Mouse (Mus musculus) heart, postnatal 0 days (tissue): ENCODE results near the gene Gabpb1. TPM values are rescaled to one million over a fixed set of nuclear protein-coding genes. Genes with fewer than 3 reads are reported as not detected.
A peak's percentile ranks its signal among the peaks of the same experiment; 100 is the strongest.

Source experiments
- ATAC-seq: fragments of 200-750 bp; cut with Nextera tagmentation; 2 replicates; pipeline ENCODE4 v1.8.0; 2017; ENCODE audit warnings: low read depth, moderate number of reproducible peaks, moderate library complexity; ENCODE audit not compliant: insufficient read depth
- DNase-seq: peaks from one replicate; pipeline ENCODE4 v3.0.0-alpha.2; 2016; ENCODE audit warnings: low spot score
- H3K27ac ChIP-seq: fragments of 300-500 bp; sonication (generic); 2 replicates; pipeline ENCODE4 v1.5.1; 2014; ENCODE audit warnings: low read depth, mild to moderate bottlenecking
- H3K27me3 ChIP-seq: fragments of 300-500 bp; sonication (generic); 2 replicates; pipeline ENCODE4 v1.6.1; 2014; ENCODE audit warnings: low read length, mixed read lengths; ENCODE audit not compliant: control insufficient read depth, insufficient read depth
- H3K36me3 ChIP-seq: fragments of 300-500 bp; sonication (generic); replicated peaks from 2 replicates; pipeline ENCODE4 v1.6.1; 2014; ENCODE audit warnings: low read length, mixed read lengths; ENCODE audit not compliant: control insufficient read depth, insufficient read depth
- H3K4me1 ChIP-seq: fragments of 300-500 bp; sonication (generic); 2 replicates; pipeline ENCODE4 v1.6.1; 2014; ENCODE audit warnings: antibody characterized with exemption; ENCODE audit not compliant: control insufficient read depth, insufficient read depth
- H3K4me2 ChIP-seq: fragments of 300-500 bp; sonication (generic); 2 replicates; pipeline ENCODE4 v1.6.1; 2014; ENCODE audit warnings: low read depth, mild to moderate bottlenecking, low read length, moderate library complexity
- H3K4me3 ChIP-seq: fragments of 300-500 bp; sonication (generic); 2 replicates; pipeline ENCODE4 v1.5.1; 2014; ENCODE audit warnings: low read depth, low read length
- H3K9ac ChIP-seq: fragments of 300-500 bp; sonication (generic); replicated peaks from 2 replicates; pipeline ENCODE4 v1.6.1; 2014; ENCODE audit warnings: low read depth, low read length, mixed read lengths
- H3K9me3 ChIP-seq: fragments of 300-500 bp; sonication (generic); replicated peaks from 2 replicates; pipeline ENCODE4 v1.6.1; 2016; ENCODE audit warnings: low read length; ENCODE audit not compliant: control insufficient read depth
- CTCF ChIP-seq: IDR thresholded peaks from 2 replicates; pipeline ENCODE4 v1.5.1; 2016; ENCODE audit warnings: antibody characterized with exemption, control low read depth, low read depth
- EP300 ChIP-seq: IDR thresholded peaks from 2 replicates; pipeline ENCODE4 v1.6.1; 2016; ENCODE audit warnings: antibody characterized with exemption, low read depth
- WGBS: fragments of 180-500 bp; shearing (Covaris S2); extraction: QIAGEN DNeasy Blood & Tissue Kit; methylation state at CpG from one replicate; pipeline ENCODE4 v1.1.7; 2014; 5-methylcytosine and 5-hydroxymethylcytosine counted together
- polyA plus RNA-seq: library from polyadenylated mRNA; unstranded; fragments of >200 nt; fragmentation: Nextera tagmentation; extraction: Ambion mirVana; gene quantifications from 2 replicates; pipeline ENCODE4 v1.2.1, GENCODE M21; 2015
- total RNA-seq: library from RNA; depleted of rRNA; stranded (reverse); fragments of >200 nt; gene quantifications from 2 replicates; pipeline ENCODE4 v1.2.3, GENCODE M21; 2014; ENCODE audit warnings: low replicate concordance

Gene Gabpb1
- total and polyA plus RNA-seq, 2 experiments from 2014 or later, result 5.0 to 18.0 TPM

GRCm38 (mm10) chr2:126640298-126640697 lies 35.8 kb downstream of the Gabpb1 start:
- Histone ChIP-seq H3K9me3 (no peaks in the 10 kb centered on the region; the same call in 1 of the 2 replicates), H3K36me3 (peaks cover 61% of the 10 kb centered on the region), H3K4me1 (no peaks in the 10 kb centered on the region), H3K27me3 (no peaks in the 10 kb centered on the region), H3K9ac (no peak overlapping the region), H3K4me2 (no peak overlapping the region), H3K27ac (no peak overlapping the region), H3K4me3 (no peak overlapping the region)
- DNase-seq (no peak), ATAC-seq (no peak)
- TF ChIP-seq CTCF (no peak), EP300 (no peak)
- 92% methylated on average over 2 of the region's 2 CpGs for WGBS

GRCm38 (mm10) chr2:126635939-126636823 lies 40.0 kb downstream of the Gabpb1 start:
- no peaks in the 10 kb centered on the region; the same call in 1 of the 2 replicates for H3K9me3 ChIP-seq
- peak; percentile 18 for DNase-seq
- H3K4me2 ChIP-seq, result no peak overlapping the region
- no peaks in the 10 kb centered on the region for H3K4me1 ChIP-seq
- peak overlapping the region; percentile 47; the same call in 1 of the 2 replicates for H3K27ac ChIP-seq
- 57% methylated on average over 12 of the region's 12 CpGs for WGBS
- no peak for TF ChIP-seq CTCF
- TF ChIP-seq EP300, result no peak
- no peak overlapping the region for H3K4me3 ChIP-seq
- no peak for ATAC-seq
- peaks cover 47% of the 10 kb centered on the region for H3K36me3 ChIP-seq
- no peak overlapping the region for H3K9ac ChIP-seq
- H3K27me3 ChIP-seq, result no peaks in the 10 kb centered on the region

GRCm38 (mm10) chr2:126633165-126633564 lies 43.0 kb downstream of the Gabpb1 start:
- Histone ChIP-seq H3K27ac (no peak overlapping the region), H3K36me3 (peaks cover 41% of the 10 kb centered on the region), H3K4me3 (no peak overlapping the region), H3K4me1 (no peaks in the 10 kb centered on the region), H3K9me3 (no peaks in the 10 kb centered on the region), H3K9ac (no peak overlapping the region), H3K4me2 (no peak overlapping the region), H3K27me3 (no peaks in the 10 kb centered on the region)
- 83% methylated on average over 2 of the region's 2 CpGs for WGBS
- no peak for ATAC-seq
- no peak for DNase-seq
- TF ChIP-seq EP300, result no peak
- TF ChIP-seq CTCF, result no peak

GRCm38 (mm10) chr2:126628455-126628995 lies 47.6 kb downstream of the Gabpb1 start:
- DNase-seq (no peak), ATAC-seq (no peak)
- H3K27me3 ChIP-seq, result no peaks in the 10 kb centered on the region
- no peak overlapping the region for H3K27ac ChIP-seq
- H3K4me3 ChIP-seq, result no peak overlapping the region
- no peaks in the 10 kb centered on the region for H3K4me1 ChIP-seq
- TF ChIP-seq CTCF (no peak), EP300 (no peak)
- 86% methylated on average over 9 of the region's 9 CpGs for WGBS
- H3K9me3 ChIP-seq, result no peaks in the 10 kb centered on the region
- no peak overlapping the region for H3K4me2 ChIP-seq
- peaks cover 30% of the 10 kb centered on the region for H3K36me3 ChIP-seq
- no peak overlapping the region for H3K9ac ChIP-seq

GRCm38 (mm10) chr2:126623138-126623537 lies 53.0 kb downstream of the Gabpb1 start:
- no peak for ATAC-seq
- DNase-seq, result no peak

More at GRCm38 (mm10) chr2:126623138-126623537, 53.0 kb downstream of the Gabpb1 start:
- Histone ChIP-seq H3K27ac (no peak overlapping the region), H3K36me3 (no peaks in the 10 kb centered on the region), H3K4me1 (peaks cover 12% of the 10 kb centered on the region; the same call in 1 of the 2 replicates), H3K9ac (no peak overlapping the region), H3K4me2 (no peak overlapping the region), H3K9me3 (no peaks in the 10 kb centered on the region), H3K4me3 (no peak overlapping the region), H3K27me3 (no peaks in the 10 kb centered on the region)
- TF ChIP-seq CTCF, result no peak
